8 mouse cellular contexts compared by ENCODE assay signal in the genomic region with DNA sequence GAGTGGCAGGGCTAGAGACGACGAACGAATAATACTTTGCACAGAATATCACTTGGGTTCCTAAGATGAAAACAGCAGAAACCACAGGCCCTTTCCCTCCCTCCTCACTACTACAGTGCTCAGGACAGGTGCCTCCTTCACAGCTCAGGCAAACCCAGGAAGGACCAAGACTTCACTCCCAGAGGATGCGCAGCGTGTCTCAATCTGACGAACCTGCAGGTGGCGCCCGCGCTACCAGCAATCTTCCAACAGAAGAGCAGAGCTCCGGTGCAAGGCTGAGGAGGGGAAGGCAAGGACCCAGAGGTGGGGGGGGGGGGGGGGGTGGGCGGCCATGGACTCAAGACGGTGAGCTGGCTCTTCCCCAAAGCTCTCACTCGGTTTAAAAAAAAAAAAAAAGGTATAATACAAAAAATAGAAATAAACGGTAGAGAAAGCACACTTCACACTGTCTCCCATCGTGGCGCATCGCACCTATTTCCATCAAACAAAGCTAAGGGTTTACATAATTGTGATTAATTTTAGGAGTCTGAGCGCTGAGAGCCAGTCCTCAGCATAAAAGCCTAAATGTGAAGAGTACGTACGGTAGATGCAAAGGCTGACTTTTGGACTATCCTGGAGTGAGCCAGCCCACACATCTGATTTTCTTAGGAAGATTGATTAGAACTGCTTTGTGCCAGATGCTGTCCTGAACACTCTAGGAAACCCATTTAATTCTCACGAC. TPM values are rescaled to one million over a fixed set of nuclear protein-coding genes. Genes with fewer than 3 reads are reported as not detected.
DNase-seq lines count a peak whose midpoint lies in the region; ATAC-seq and TF ChIP-seq lines count a peak whose summit lies in the region.

No protein-coding gene starts in this region.

- ATAC-seq in limb, embryonic 11.5 days (ENCODE audit: insufficient number of reproducible peaks, low FRiP score, low TSS enrichment, low read depth): no peak

- no peaks in the 10 kb centered on the region for H3K27me3 ChIP-seq in limb, embryonic 11.5 days (ENCODE audit: control insufficient read depth, insufficient read depth, low read length)
- H3K27me3 ChIP-seq in myocyte (ENCODE audit: control insufficient read depth, insufficient read depth, insufficient read length): no peaks in the 10 kb centered on the region

- H3K9ac ChIP-seq in limb, embryonic 11.5 days (ENCODE audit: low read length): no peak overlapping the region

- no peak overlapping the region for H3K4me3 ChIP-seq in limb, embryonic 11.5 days (ENCODE audit: low read depth, low read length)
- H3K4me3 ChIP-seq in myocyte: no peak overlapping the region

- no peak for TF ChIP-seq POLR2A in myocyte (IDR thresholded peaks at IDR 0.05; ENCODE audit: insufficient read length, low read depth)

- 27% methylated on average over 19 of the region's 21 CpGs for WGBS in limb, embryonic 11.5 days

- no peaks in the 10 kb centered on the region for H3K9me3 ChIP-seq in limb, embryonic 11.5 days (ENCODE audit: control insufficient read depth, low read length)

- H3K4me2 ChIP-seq in limb, embryonic 11.5 days (ENCODE audit: low read depth, severe bottlenecking): no peak overlapping the region
- H3K4me2 ChIP-seq in myocyte (ENCODE audit: low read depth): no peak overlapping the region

- peaks cover 6% of the 10 kb centered on the region; the same call in 1 of the 2 replicates for H3K36me3 ChIP-seq in limb, embryonic 11.5 days (ENCODE audit: control insufficient read depth, insufficient read depth, low read length)
- no peaks in the 10 kb centered on the region for H3K36me3 ChIP-seq in myocyte (ENCODE audit: control insufficient read depth, insufficient read depth)

- H3K27ac ChIP-seq in limb, embryonic 11.5 days (replicated peaks; ENCODE audit: low read depth, low read length): no peak overlapping the region

- intact Hi-C loops in gastrocnemius, postnatal 36 days (cut with DNase I): loop anchor here (2.0 to 10.0 kb wide), 2 partner anchors 58 to 114 kb away; no protein-coding TSS in a partner anchor

- no peaks in the 10 kb centered on the region for H3K79me2 ChIP-seq in myocyte (ENCODE audit: control insufficient read depth, insufficient read depth)

- H3ac ChIP-seq in myocyte (ENCODE audit: control insufficient read depth, insufficient read length): no peak overlapping the region

- no peaks in the 10 kb centered on the region for H3K4me1 ChIP-seq in limb, embryonic 11.5 days (ENCODE audit: control insufficient read depth, insufficient read depth, low read length)

- peak; percentile 50 for DNase-seq in 3134 (ENCODE audit: extremely low read depth, insufficient read length, low spot score)
- peak; percentile 75 to 77 for DNase-seq in adrenal gland, adult 18-20 months (ENCODE audit: low spot score in 2 of 2)
- DNase-seq in embryo, embryonic 11 days: peak; percentile 84
- peak; percentile 67 to 69 for DNase-seq in gastrocnemius, postnatal 36 days
- DNase-seq in kidney, adult 8-10 months: peak; percentile 70 to 85
- DNase-seq in limb, embryonic 11.5 days (ENCODE audit: low spot score): peak; percentile 84
- DNase-seq in spleen, postnatal 4 days (ENCODE audit: low spot score in 2 of 2): peak; percentile 74 to 89

TF ChIP-seq in myocyte, 11 proteins besides CTCF, POLR2A, EP300 and RAD21:
- peak; percentile 48 for TF ChIP-seq POLR2AphosphoS2 (IDR thresholded peaks at IDR 0.05; ENCODE audit: insufficient read length, low read depth)
- no peak for TF ChIP-seq SRF (IDR thresholded peaks at IDR 0.05; ENCODE audit: control insufficient read depth, insufficient read length, low read depth)

RNA-seq across cellular contexts. Expression of gene Atp6v0e, which starts 2.7 kb away (rescaled TPM):
- total RNA-seq in adrenal gland, adult 18-20 months (2021): 100 to 1,000 TPM; 215 to 234 TPM
- 10 to 100 TPM; 32.7 to 34.6 TPM for total RNA-seq in gastrocnemius, postnatal 36 days (2021)
- polyA plus RNA-seq in limb, embryonic 11.5 days (2014; fragmentation: Nextera tagmentation; extraction: Ambion mirVana): 96.6 and 101 TPM in 2 replicates
- 211 TPM for polyA plus RNA-seq in myocyte (2012; fragmentation: generic; extraction: Trizol)

RNA-seq across cellular contexts. Expression of gene Crebrf, which starts 55.1 kb away (rescaled TPM):
- 10 to 100 TPM; 60.9 to 62.2 TPM for total RNA-seq in adrenal gland, adult 18-20 months (2021)
- total RNA-seq in gastrocnemius, postnatal 36 days (2021): 10 to 100 TPM; 20.9 to 34.0 TPM
- 1.9 and 2.5 TPM in 2 replicates for polyA plus RNA-seq in limb, embryonic 11.5 days (2014; fragmentation: Nextera tagmentation; extraction: Ambion mirVana)
- polyA plus RNA-seq in myocyte (2012; fragmentation: generic; extraction: Trizol): 2.2 TPM

Comparison
In these comparisons a context has a peak if more than half of its experiments do, and no peak if none do; other contexts are left out.
1. RNA of gene Atp6v0e, which starts 2.7 kb away (total RNA-seq): 215 to 234 TPM in adrenal gland, adult 18-20 months; 32.7 to 34.6 TPM in gastrocnemius, postnatal 36 days; every median in the first group is over 4 times any median in the second.
2. Peak in every context shown above with its lines, with median percentiles within 50 percentile points of each other: DNase-seq.